Mouse (Mus musculus) intestine, postnatal 0 days (tissue): ENCODE measurements at regions not wholly inside any gene's neighbourhood (a gene's known extent, or its start where the extent isn't known, plus 50 kb on each side); places are given as distances from the start of the nearest gene placed in this dataset.
A peak's percentile ranks its signal among the peaks of the same experiment; 100 is the strongest.

Experiments
- ATAC-seq: fragments of 200-750 bp; cut with Nextera tagmentation; 2 replicates; pipeline ENCODE4 v1.8.0; 2017; ENCODE audit warnings: mild to moderate bottlenecking, moderate TSS enrichment, moderate library complexity
- H3K27ac ChIP-seq: fragments of 300-500 bp; sonication (generic); 2 replicates; pipeline ENCODE4 v1.5.1; 2014; ENCODE audit warnings: mild to moderate bottlenecking, low read depth, low read length, moderate library complexity
- H3K27me3 ChIP-seq: fragments of 300-500 bp; sonication (generic); replicated peaks from 2 replicates; pipeline ENCODE4 v1.6.1; 2014; ENCODE audit warnings: low read length, mixed read lengths; ENCODE audit not compliant: control insufficient read depth, insufficient read depth
- H3K36me3 ChIP-seq: fragments of 300-500 bp; sonication (generic); 2 replicates; pipeline ENCODE4 v1.6.1; 2014; ENCODE audit warnings: mild to moderate bottlenecking, moderate library complexity; ENCODE audit not compliant: control insufficient read depth, insufficient read depth
- H3K4me1 ChIP-seq: fragments of 300-500 bp; sonication (generic); replicated peaks from 2 replicates; pipeline ENCODE4 v1.6.1; 2014; ENCODE audit warnings: antibody characterized with exemption, low read length, mixed read lengths; ENCODE audit not compliant: control insufficient read depth, insufficient read depth
- H3K4me2 ChIP-seq: fragments of 300-500 bp; sonication (generic); replicated peaks from 2 replicates; pipeline ENCODE4 v1.6.1; 2014; ENCODE audit warnings: low read depth, mild to moderate bottlenecking, moderate library complexity
- H3K4me3 ChIP-seq: fragments of 300-500 bp; sonication (generic); 2 replicates; pipeline ENCODE4 v1.5.1; 2014; ENCODE audit warnings: low read depth, low read length
- H3K9ac ChIP-seq: fragments of 300-500 bp; sonication (generic); 2 replicates; pipeline ENCODE4 v1.6.1; 2014; ENCODE audit warnings: mild to moderate bottlenecking, low read depth, low read length
- H3K9me3 ChIP-seq: fragments of 300-500 bp; sonication (generic); 2 replicates; pipeline ENCODE4 v1.6.1; 2016; ENCODE audit warnings: mixed run types; ENCODE audit not compliant: control insufficient read depth
- CTCF ChIP-seq: sonication (generic); IDR thresholded peaks from 2 replicates; pipeline ENCODE4 v1.5.1; 2016; ENCODE audit warnings: low read depth, mild to moderate bottlenecking, control low read depth, antibody characterized with exemption, moderate library complexity
- WGBS: fragments of 180-500 bp; shearing (Covaris S2); extraction: QIAGEN DNeasy Blood & Tissue Kit; methylation state at CpG from one replicate; pipeline ENCODE4 v1.1.7; 2014; 5-methylcytosine and 5-hydroxymethylcytosine counted together

DNA sequence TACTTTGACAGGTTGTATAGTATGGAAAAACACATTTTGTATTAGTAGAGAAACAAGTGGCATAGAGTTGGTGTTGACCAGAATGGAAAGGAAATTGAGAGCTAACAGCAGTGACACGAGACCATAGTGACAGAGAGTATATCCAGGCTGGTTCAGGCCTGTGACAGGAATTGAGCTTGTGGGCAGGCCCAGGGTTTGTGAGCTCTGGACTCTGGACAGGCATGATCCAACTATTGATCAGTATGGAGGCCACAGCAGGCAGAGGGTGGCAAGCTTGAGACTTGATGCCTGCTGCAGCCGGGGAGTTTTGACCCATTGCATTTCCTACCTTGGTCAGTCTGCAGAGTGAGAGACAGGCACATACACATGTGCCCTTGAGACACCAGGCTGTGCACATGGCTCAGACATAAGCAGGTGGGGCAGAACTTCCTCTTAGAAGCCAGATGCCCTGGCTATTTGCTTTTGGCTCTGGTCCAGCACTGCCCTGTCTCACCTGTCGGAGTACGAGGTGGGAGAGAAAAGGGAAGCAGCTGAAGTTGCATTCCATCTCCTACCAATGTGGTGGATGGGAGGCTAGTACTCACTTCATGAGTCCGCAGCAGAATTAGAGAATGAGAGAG lies 1006.2 kb upstream of the Cdh20 start:
- no peak overlapping the region for H3K4me3 ChIP-seq
- WGBS = 60% methylated on average over 5 of the region's 5 CpGs
- no peaks in the 10 kb centered on the region for H3K36me3 ChIP-seq
- no peaks in the 10 kb centered on the region for H3K4me1 ChIP-seq
- H3K4me2 ChIP-seq = no peak overlapping the region
- no peaks in the 10 kb centered on the region for H3K27me3 ChIP-seq
- TF ChIP-seq CTCF = no peak
- no peak overlapping the region for H3K9ac ChIP-seq
- H3K9me3 ChIP-seq = no peaks in the 10 kb centered on the region
- H3K27ac ChIP-seq = no peak overlapping the region
- peak; percentile 54 for ATAC-seq

DNA sequence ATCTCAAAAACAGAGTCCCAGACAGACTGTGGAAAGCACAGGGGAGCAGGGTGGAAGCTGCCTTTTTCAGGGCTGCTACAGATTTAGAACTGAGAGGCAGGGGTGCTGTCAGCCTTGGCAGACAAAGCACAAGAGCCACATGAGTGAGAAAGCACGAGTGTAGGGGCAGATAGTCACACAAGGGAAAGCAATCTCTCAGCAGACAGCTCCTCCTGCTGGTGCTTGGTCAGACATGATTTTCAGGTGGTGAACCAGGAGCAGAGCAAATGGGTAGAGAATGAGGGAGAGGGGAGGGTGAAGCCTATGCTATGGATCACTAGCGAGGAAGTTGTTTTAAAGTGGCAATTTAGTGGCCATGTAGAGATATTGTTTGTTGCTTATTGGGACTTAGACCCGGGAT lies 1005.6 kb upstream of the Cdh20 start:
- 0 out of 2 replicates have a peak, but pooled peaks have one; percentile 31 for ATAC-seq
- Histone ChIP-seq H3K27me3 (no peaks in the 10 kb centered on the region), H3K9me3 (no peaks in the 10 kb centered on the region), H3K27ac (no peak overlapping the region), H3K4me2 (0 out of 2 replicates have a peak overlapping the region, but pooled peaks have one; percentile 6), H3K36me3 (no peaks in the 10 kb centered on the region), H3K4me3 (no peak overlapping the region), H3K4me1 (no peaks in the 10 kb centered on the region), H3K9ac (no peak overlapping the region)
- WGBS = 42% methylated on average over 3 of the region's 3 CpGs
- TF ChIP-seq CTCF = peak; percentile 66

DNA sequence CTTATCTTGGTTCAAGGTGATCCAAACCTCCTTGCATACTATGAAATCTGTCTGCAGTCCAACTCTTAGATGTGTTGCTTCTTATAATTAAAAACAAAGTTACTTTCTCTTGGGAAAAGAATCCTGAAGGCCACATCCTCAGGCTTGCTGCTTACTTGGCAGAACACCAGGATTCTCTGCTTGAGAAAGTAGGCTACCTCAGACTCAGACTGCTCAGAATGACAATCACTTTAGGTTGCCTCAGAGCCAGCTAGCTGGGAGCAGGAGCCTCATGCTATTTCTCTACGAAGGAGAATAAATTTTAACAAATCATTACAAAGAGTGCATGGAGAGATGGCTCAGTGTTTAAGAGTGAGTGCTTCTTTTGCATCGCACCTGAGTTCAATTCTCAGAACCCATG lies 1001.0 kb upstream of the Cdh20 start:
- Histone ChIP-seq H3K9ac (no peak overlapping the region), H3K9me3 (no peaks in the 10 kb centered on the region), H3K4me2 (no peak overlapping the region), H3K4me3 (no peak overlapping the region), H3K36me3 (no peaks in the 10 kb centered on the region), H3K27me3 (no peaks in the 10 kb centered on the region), H3K4me1 (no peaks in the 10 kb centered on the region), H3K27ac (no peak overlapping the region)
- WGBS = 51% methylated on average over 2 of the region's 2 CpGs
- no peak for TF ChIP-seq CTCF
- ATAC-seq = no peak

DNA sequence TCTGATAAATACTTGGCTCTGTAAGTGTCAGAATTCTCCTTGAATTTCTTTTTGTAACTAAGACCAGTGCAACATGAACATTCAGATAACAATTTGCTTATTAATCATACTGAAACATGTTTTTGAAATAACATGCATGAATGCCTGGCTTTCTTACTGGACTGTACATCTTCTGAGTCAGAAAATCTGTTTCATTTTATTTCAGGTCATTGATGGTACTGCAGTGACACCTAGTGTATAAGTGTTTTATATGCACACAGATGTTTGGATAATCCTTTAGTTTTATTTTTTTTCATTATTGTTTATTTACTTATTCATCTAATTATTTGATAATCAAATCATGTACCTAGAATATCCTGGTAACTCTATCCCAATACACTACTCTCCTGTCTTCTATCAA lies 983.6 kb upstream of the Cdh20 start:
- no peaks in the 10 kb centered on the region for H3K4me1 ChIP-seq
- no peak overlapping the region for H3K4me3 ChIP-seq
- H3K4me2 ChIP-seq = no peak overlapping the region
- no peak overlapping the region for H3K9ac ChIP-seq
- no peak overlapping the region for H3K27ac ChIP-seq
- TF ChIP-seq CTCF = peak; percentile 47
- H3K36me3 ChIP-seq = no peaks in the 10 kb centered on the region
- H3K27me3 ChIP-seq = no peaks in the 10 kb centered on the region
- no peaks in the 10 kb centered on the region for H3K9me3 ChIP-seq
- ATAC-seq = no peak

DNA sequence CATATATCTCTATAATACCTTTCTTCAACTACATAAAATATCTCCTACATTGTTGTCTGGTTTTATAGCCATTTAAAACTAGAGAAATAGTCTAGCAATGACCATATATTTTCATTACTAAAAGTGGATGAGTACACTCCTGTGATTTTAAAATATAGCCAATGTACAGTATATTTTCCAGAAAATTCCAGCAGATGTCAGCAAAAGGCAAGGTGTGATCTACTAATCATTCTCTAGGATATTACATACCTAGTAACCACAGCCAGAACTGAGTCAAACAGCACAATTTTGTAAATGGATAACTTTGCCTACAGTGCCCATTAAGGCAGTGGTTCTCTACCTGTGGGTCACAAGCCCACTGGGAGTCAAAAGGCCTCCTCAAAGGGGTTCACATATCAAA lies 972.0 kb upstream of the Cdh20 start:
- ATAC-seq = no peak
- Histone ChIP-seq H3K4me1 (no peaks in the 10 kb centered on the region), H3K9ac (no peak overlapping the region), H3K27ac (no peak overlapping the region), H3K36me3 (no peaks in the 10 kb centered on the region), H3K27me3 (no peaks in the 10 kb centered on the region), H3K4me2 (no peak overlapping the region), H3K9me3 (no peaks in the 10 kb centered on the region), H3K4me3 (no peak overlapping the region)
- TF ChIP-seq CTCF = no peak

DNA sequence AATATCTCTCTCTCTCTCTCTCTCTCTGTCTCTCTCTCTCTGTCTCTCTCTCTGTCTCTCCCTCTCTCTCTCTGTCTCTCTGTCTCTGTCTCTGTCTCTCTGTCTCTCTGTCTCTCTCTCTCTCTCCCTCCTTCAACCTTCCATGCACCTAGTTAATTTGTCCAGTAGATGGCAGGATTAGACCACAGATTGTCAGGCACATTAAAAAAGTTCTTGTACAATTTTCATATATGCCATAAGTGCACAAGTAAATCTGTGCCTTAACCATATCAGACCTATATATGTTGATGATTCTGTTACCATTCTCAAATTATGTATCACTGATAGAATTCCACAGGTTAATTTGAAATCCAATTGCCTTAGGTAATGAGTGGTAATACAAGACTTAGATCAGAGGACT lies 969.0 kb upstream of the Cdh20 start:
- Histone ChIP-seq H3K36me3 (no peaks in the 10 kb centered on the region), H3K4me1 (no peaks in the 10 kb centered on the region), H3K4me3 (no peak overlapping the region), H3K27ac (no peak overlapping the region), H3K9me3 (no peaks in the 10 kb centered on the region), H3K27me3 (no peaks in the 10 kb centered on the region), H3K4me2 (no peak overlapping the region), H3K9ac (no peak overlapping the region)
- ATAC-seq = no peak
- peak; percentile 61 for TF ChIP-seq CTCF

DNA sequence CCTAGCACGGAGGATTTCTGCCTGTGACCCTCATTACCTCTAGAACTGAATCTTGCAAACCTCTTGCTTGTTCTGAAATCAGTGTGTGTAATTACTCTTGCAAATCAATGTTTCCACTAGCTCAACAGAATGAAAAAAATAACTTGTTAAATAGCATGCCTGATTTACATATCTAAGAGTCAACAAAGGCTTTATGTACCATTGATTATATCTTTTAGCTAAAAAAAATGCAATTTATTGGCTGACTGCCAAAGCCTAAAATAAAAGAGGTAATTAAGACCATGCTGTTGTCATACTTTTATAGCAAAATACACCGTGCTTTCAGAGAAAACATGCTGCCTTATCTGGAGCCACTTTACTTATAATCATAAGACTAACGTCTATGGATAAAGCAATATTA lies 950.4 kb upstream of the Cdh20 start:
- no peaks in the 10 kb centered on the region for H3K9me3 ChIP-seq
- ATAC-seq = no peak
- H3K4me3 ChIP-seq = no peak overlapping the region
- 48% methylated on average over 3 of the region's 3 CpGs for WGBS
- no peak overlapping the region for H3K4me2 ChIP-seq
- no peak overlapping the region for H3K27ac ChIP-seq
- no peaks in the 10 kb centered on the region for H3K36me3 ChIP-seq
- no peak for TF ChIP-seq CTCF
- no peaks in the 10 kb centered on the region for H3K4me1 ChIP-seq
- no peak overlapping the region for H3K9ac ChIP-seq
- no peaks in the 10 kb centered on the region for H3K27me3 ChIP-seq
